Mouse (Mus musculus) adrenal gland, postnatal 10 days (tissue): ENCODE measurements around the gene Iqub. TPM values are rescaled to one million over a fixed set of nuclear protein-coding genes. Genes with fewer than 3 reads are reported as not detected.

Experiments used
- DNase-seq: peaks from one replicate; pipeline ENCODE4 v3.0.0; 2021; ENCODE audit warnings: mixed read lengths
- long read RNA-seq, 2 experiments: library from polyadenylated mRNA; stranded (forward); transcript quantifications; one replicate each; pipeline ENCODE4 v2.0.0; 2021
- total RNA-seq, 2 experiments: library from RNA; stranded (reverse); gene quantifications; 2 replicates each; pipeline ENCODE4 v1.2.3; 2021

Gene Iqub
- total RNA-seq = under 1 TPM; 0.09 to 0.33 TPM
- long read RNA-seq, experiment 1 = 0 reads
- long read RNA-seq, experiment 2 = 0 reads

DNA sequence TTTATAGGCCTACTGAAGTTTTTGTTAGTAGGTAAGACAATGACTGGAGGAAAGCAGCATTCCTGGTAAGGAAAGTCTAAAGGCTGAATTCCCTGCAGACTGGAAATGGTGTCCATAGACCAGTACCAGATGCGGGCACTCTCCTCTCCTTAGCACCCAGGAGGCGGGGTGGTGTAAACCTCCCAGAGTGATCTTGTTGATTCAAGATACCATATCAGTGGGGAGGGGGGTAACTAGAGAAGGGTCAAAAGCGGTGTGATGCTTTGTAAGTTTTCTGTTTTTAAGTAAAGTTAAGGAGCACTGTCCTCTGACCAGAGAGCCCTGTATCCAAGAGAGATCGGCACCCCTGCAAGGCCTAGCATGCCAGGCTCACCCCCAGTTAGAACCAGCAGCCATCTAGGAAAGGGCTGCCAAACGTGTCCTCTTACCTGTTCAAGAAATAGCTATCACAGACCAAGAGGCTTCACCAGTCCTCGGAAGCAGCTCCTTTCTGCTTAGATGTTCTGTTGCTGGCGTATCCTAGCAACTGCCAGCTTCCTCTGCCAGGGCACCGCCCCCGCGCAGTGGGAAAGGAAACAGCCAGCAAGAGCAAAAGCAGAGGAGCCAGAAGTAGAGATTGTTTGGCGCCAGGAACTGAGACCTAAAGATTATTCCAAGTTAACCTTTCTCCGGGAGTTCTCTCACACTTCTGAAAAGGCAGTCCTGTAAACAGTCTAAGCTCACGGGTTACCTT is at the start of gene Iqub:
Gene Iqub (minus strand): TSS at position 516 of the 733 bp plus-strand sequence.
- peak; percentile 73 for DNase-seq

GRCm38 (mm10) chr6:24564081-24564480 is 49.2 kb upstream of the Iqub start:
- no peak for DNase-seq

GRCm38 (mm10) chr6:24555488-24555887 is 40.6 kb upstream of the Iqub start:
- DNase-seq = no peak

DNA sequence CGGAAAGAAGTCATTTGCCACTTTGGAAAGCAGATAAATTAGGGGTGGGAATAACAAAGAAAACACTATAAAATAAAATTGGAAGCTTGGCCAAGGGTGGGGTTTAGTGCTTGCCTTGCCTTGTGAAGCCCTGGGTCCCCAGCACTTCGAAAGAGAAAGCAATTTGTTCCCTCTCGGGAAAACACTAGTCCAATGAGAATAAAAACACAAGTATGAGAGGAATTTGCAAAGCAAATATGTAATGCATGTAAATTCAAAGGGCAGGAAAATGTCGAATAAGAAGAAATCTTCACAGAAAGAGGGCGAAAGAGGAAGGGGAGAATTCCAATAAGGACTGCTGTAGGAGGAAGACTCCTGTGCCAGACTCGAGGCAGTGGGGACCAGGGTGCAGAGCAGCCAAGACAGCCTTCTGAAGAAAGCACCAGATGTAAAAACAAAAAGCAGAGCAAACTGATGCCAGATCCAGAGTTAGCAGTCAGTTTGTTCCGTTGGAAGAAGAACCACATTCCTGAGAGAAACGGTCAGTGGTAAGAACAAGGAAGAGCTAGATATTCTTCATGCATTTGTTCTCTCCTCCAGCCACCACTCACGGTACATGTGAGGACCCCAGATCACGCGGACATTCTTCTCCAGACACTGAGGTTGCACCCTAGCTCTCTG is 39.7 kb upstream of the Iqub start:
- no peak for DNase-seq

DNA sequence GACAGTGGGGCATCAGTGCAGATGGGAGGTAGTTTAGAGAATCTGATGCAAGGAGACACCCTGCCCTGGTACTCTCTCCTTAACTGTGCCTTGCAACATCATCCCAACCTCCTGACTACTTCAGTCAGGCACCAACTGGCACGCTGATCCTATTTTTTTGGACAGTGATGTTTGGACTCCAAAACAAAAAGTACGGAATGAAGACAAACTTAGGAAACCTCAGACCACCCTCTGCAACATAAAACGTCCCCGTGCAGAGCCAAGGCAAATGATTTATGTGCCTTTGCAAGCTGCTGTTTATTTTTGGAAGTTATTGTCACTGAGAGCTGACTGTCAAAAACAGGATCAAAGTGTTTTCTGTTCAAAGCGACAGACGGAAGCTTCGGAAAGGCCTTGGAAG is 37.2 kb upstream of the Iqub start:
- no peak for DNase-seq

GRCm38 (mm10) chr6:24549801-24550200 is 34.9 kb upstream of the Iqub start:
- DNase-seq = no peak

DNA sequence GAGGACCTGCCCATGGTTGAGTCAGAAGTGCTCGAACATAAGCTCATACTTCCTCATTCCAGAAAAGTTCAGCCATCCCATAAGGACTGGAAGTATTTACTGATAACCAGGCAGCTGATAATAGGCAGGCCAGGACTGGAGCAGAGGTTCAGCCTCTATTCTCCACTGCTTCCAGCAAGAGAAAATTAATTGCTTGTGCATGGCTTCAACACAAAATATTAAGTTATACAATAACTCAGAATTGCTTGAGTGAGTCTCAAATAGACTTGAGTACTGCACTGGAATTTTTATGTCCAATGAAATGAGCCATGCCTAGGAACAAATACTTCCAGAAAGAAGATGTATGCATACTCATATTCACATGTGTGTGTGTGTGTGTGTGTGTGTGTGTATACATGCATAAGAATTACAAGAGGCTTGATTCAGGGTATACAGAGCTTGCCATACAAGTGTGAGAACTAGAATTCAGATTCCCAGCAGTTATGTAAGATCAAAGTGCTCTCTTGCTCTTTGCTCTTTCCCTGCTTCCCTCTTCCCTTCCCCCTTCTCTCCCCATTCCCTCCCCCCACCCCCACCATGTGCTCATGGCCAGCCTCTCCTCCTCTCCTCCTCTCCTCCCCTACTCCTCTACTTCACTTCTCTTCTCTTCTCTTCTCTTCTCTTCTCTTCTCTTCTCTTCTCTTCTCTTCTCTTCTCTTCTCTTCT is 32.0 kb upstream of the Iqub start:
- DNase-seq = no peak

GRCm38 (mm10) chr6:24543119-24543591 is 28.3 kb upstream of the Iqub start:
- no peak for DNase-seq

DNA sequence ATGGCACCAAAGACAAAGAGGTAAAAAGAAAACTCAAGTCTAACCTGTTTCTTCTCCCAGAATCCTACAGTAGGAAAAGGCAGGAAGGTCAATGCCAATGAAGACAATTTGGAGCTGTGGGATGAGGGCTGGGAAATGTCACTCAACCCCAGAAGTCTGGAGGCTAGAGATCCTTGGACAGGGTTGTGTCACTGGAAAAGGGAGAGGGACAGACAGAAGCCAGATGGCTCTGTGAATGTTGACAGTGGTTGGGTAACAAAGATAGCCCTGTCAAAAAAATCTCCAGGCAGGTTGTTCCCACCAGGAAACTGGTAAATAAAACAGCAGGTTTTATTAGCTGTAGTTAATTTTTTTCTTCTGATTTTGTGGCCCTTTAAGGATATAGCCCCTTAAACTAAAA is 27.5 kb upstream of the Iqub start:
- DNase-seq = no peak

GRCm38 (mm10) chr6:24540106-24540505 is 25.2 kb upstream of the Iqub start:
- no peak for DNase-seq

DNA sequence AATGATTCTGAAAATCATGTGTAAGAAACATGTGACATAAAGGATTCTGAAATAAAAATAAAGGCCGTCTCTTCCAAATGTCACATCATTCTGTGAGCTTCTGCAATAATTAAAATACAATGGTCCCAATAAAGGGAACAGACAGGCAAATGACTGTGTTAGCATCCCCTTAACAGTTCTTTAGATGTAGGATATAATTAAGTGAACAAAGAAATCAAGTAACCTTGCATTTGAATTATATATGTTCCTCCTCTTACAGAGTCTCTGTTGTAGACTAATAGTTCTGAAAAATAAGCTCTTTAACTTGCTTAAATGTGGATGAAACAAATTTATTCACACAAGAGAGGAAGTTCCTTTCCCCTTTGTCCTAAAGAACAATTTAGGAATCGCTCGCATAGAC is 23.6 kb upstream of the Iqub start:
- DNase-seq = no peak

DNA sequence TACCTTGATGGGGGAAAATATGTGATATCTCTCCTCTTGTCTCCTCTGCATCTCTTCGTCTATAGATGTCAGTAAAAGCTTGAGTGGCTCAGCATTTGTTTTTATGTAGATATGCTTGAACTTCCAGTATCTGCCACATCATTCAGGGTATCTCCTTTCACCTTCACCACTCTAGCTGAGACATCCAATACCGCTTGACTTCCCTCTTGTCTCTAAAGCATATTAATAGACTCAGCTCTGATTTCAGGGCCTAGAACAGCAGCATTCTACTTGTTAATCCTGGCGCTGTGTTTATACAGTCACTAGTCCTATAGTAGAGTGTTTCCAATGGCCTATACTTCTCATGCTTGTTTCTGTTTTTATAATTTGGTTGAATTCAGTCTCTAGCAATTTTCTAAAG is 17.9 kb upstream of the Iqub start:
- DNase-seq = no peak

GRCm38 (mm10) chr6:24530711-24531420 is 16.0 kb upstream of the Iqub start:
- DNase-seq = no peak

- peak; percentile 51 for DNase-seq
Observed at GRCm38 (mm10) chr6:24530166-24530565, 15.3 kb upstream of the Iqub start.

- DNase-seq = no peak
Observed at GRCm38 (mm10) chr6:24528064-24528243, 13.1 kb upstream of the Iqub start, which contains the start of gene Asb15. Gene Asb15, plus strand, starts transcription at chr6:24528144.

- DNase-seq = peak; percentile 93
Observed at GRCm38 (mm10) chr6:24527155-24528063, 12.5 kb upstream of the Iqub start, which contains the start of gene Ndufa5. Gene Ndufa5, minus strand, starts transcription at chr6:24528013.

DNA sequence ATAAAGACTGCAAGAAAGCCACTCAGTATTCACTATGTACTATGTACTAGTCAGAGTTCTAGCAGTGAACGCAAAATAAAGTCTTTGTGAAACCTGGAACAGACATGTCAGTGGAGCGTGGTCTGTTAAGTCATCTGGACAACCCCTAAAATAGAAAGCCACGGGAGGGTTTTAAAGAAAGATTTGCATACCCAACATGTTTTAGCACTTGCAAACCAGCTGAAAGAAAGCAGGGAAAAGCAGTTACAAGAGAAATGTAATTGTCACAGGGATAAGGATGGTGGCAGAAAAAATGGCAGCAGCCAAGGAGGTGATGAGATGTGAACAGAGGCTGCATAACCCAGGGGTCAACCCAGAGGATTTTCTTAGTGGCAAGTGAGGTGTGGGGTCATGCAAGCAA is 10.8 kb upstream of the Iqub start:
- DNase-seq = no peak

DNA sequence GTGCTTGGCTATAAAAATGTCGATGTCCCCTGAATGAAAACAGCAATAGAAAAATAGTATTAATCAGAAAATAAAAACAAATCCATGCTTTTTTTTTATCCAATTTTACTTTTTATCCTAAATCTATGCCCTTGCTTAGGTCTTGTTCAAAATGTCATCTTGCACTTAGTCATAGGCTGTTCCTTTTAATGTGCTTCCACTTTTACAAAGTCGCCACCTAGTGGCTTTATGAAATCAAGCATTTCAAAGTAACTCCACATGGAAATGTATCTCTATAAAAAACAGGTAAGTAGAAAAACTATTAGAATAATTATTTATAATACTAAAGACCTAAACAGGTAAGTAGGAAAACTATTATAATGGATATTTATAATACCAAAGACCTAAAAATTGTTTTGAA is 1.3 kb upstream of the Iqub start:
- no peak for DNase-seq

DNA sequence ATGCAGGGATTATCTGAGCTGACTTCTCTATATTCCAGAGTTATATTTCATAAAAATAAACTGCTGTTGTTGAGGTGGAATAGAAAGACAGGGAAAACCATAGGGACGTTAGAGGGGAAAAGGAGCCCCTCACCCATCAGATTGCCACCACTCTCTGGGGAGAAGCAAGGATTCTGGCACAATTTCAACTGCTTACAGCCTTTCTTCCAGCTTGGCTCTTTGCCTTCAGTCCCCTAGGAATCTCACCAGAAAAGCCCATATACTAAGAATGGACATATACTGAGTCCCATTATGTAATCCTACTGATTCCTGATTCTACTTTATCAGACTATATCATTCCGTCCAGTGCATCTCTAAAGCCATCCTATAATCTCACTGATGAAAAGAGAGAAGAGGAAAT is 10.7 kb downstream of the Iqub start:
- DNase-seq = no peak

DNA sequence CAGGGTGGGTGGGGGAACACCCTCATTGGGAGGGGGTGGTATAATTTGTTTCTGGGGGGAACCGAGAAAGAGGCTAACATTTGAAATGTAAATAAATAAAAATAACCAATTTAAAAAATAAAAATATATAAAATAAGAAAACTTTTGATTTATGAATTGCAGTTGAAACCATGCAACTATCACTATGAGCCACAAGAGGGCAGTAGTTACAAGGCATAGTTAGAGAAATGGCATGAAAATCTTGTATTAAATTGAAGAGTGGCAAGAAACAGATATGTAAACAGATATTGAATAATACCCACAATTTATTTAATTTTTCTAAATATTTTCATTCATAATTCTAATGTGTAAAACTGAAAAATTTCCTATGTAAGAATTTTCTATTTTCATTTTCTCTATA is 24.5 kb downstream of the Iqub start:
- DNase-seq = no peak

DNA sequence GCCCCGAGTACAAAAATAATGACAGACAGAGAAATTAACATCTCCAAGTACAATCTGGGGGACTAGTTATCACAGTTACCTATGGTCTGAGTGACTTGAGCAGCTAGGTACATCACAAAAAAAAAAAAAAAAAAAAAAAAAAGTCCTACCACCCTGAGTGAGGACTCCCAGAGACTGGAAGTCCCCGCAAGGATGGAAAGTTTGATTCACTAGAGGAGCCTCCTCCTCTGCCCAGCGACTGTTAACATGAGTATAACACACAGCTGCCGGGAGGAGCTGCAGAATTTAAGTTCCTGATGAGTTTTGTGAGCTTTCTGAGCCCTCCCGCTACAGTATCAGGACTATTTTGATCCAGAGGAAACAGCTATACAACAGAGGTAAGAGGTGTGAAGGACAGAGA is 28.3 kb downstream of the Iqub start:
- DNase-seq = no peak
